20 mouse cellular contexts compared by ENCODE assay signal in the genomic region with DNA sequence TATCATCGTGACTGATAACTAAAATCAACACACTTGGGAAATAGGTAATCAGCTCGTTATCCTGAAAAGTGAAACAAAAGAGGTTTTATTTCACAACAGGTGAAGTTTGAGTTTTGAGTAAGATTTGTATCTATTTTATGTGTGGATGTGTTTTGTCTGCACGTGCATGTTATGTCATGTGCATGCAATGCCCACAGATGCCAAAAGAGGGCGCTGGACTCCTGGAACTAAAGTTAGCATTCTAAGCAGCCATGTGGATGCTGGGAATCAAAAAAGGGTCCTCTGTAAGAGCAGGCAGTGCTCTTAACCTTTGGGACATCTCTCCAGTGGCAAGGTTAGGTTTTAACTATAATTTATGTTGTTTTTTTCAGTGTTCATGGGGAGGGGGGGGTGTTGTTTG. TPM values are rescaled to one million over a fixed set of nuclear protein-coding genes. Genes with fewer than 3 reads are reported as not detected.
DNase-seq lines count a peak whose midpoint lies in the region; ATAC-seq and TF ChIP-seq lines count a peak whose summit lies in the region.
"Had no signal": no experiment of that assay in that cellular context is flagged by ENCODE, and none has a peak within 500 bp of the region (broad histone marks: within the 10 kb centered on the region; RNA-seq: fewer than 3 reads in every experiment).

No protein-coding gene starts in this region.

- H3K4me2 ChIP-seq in lung, embryonic 14.5 days: no peak overlapping the region
- H3K4me2 ChIP-seq: embryonic facial prominence, embryonic 15.5 days; forebrain, embryonic 15.5 days; heart, embryonic 15.5 days; hindbrain, embryonic 12.5 days; liver, embryonic 15.5 days; neural tube, embryonic 12.5 days; stomach, embryonic 15.5 days had no signal

- H3K4me1 ChIP-seq in heart, adult 2 months (ENCODE audit: control insufficient read depth, insufficient read depth, low read length): no peaks in the 10 kb centered on the region
- no peaks in the 10 kb centered on the region for H3K4me1 ChIP-seq in lung, embryonic 14.5 days (ENCODE audit: insufficient read depth)
- no peaks in the 10 kb centered on the region for H3K4me1 ChIP-seq in lung, adult 2 months (ENCODE audit: control insufficient read depth, insufficient read depth, low read length)
- H3K4me1 ChIP-seq in ES-Bruce4 (ENCODE audit: control insufficient read depth, insufficient read depth, low read length): no peaks in the 10 kb centered on the region
- H3K4me1 ChIP-seq: heart, embryonic 15.5 days; stomach, embryonic 15.5 days had no signal

- H3K36me3 ChIP-seq in heart, adult 2 months (ENCODE audit: control insufficient read depth, insufficient read depth, low read length): no peaks in the 10 kb centered on the region
- H3K36me3 ChIP-seq in lung, embryonic 14.5 days (ENCODE audit: insufficient read depth): no peaks in the 10 kb centered on the region
- H3K36me3 ChIP-seq in ES-Bruce4 (ENCODE audit: control insufficient read depth, insufficient read depth, low read length, poor library complexity, severe bottlenecking): no peaks in the 10 kb centered on the region
- H3K36me3 ChIP-seq: embryonic facial prominence, embryonic 15.5 days; forebrain, embryonic 15.5 days; heart, embryonic 15.5 days; hindbrain, embryonic 12.5 days; liver, embryonic 15.5 days; neural tube, embryonic 12.5 days; stomach, embryonic 15.5 days had no signal

- WGBS in heart, adult 2 months: 73% methylated on average over 4 of the region's 4 CpGs
- WGBS in lung, embryonic 14.5 days: 75% methylated on average over 4 of the region's 4 CpGs
- 75% methylated on average over 4 of the region's 4 CpGs for WGBS in lung, adult 2 months

- no peak overlapping the region for H3K4me3 ChIP-seq in heart, adult 2 months
- no peak overlapping the region for H3K4me3 ChIP-seq in lung, embryonic 14.5 days (ENCODE audit: low read depth, low read length)
- H3K4me3 ChIP-seq in lung, adult 2 months (replicated peaks; ENCODE audit: extremely low read depth, low read depth, low read length): no peak overlapping the region
- no peak overlapping the region for H3K4me3 ChIP-seq in ES-Bruce4 (ENCODE audit: low read depth, low read length)
- H3K4me3 ChIP-seq: embryonic facial prominence, embryonic 15.5 days; forebrain, embryonic 15.5 days; heart, embryonic 15.5 days; hindbrain, embryonic 12.5 days; liver, embryonic 15.5 days; neural tube, embryonic 12.5 days; stomach, embryonic 15.5 days had no signal

- no peak for ATAC-seq in lung, embryonic 14.5 days (ENCODE audit: insufficient read depth)
- ATAC-seq in erythroid progenitor cell, adult 5-6 weeks (replicated peaks; ENCODE audit: low FRiP score, poor library complexity, severe bottlenecking): no peak
- ATAC-seq: forebrain, embryonic 15.5 days; midbrain, embryonic 16.5 days had no signal

- no peaks in the 10 kb centered on the region for H3K79me2 ChIP-seq in heart, adult 2 months (replicated peaks; ENCODE audit: control insufficient read depth, insufficient read depth, low read length)

- H3K27me3 ChIP-seq in heart, adult 2 months (ENCODE audit: control insufficient read depth, insufficient read depth, low read length): no peaks in the 10 kb centered on the region
- H3K27me3 ChIP-seq in lung, embryonic 14.5 days (ENCODE audit: insufficient read depth, low read length): no peaks in the 10 kb centered on the region
- no peaks in the 10 kb centered on the region for H3K27me3 ChIP-seq in ES-Bruce4 (ENCODE audit: control insufficient read depth, insufficient read depth, low read length, poor library complexity, severe bottlenecking)
- H3K27me3 ChIP-seq: forebrain, embryonic 15.5 days; liver, embryonic 15.5 days; stomach, embryonic 15.5 days had no signal

- peak; percentile 35 for TF ChIP-seq CTCF in heart, adult 2 months (IDR thresholded peaks at IDR 0.05)
- TF ChIP-seq CTCF in lung, embryonic 14.5 days (IDR thresholded peaks at IDR 0.05; ENCODE audit: low read depth): peak; percentile 32
- no peak for TF ChIP-seq CTCF in lung, adult 2 months (IDR thresholded peaks at IDR 0.05; ENCODE audit: insufficient read depth, low read length)
- TF ChIP-seq CTCF in ES-Bruce4 (IDR thresholded peaks at IDR 0.05; ENCODE audit: low read depth, low read length): peak; percentile 19

- no peak overlapping the region for H3K27ac ChIP-seq in heart, adult 2 months
- H3K27ac ChIP-seq in lung, embryonic 14.5 days (ENCODE audit: low read depth): no peak overlapping the region
- H3K27ac ChIP-seq in ES-Bruce4 (ENCODE audit: insufficient read depth, low read length): no peak overlapping the region
- H3K27ac ChIP-seq: embryonic facial prominence, embryonic 15.5 days; forebrain, embryonic 15.5 days; heart, embryonic 15.5 days; hindbrain, embryonic 12.5 days; liver, embryonic 15.5 days; neural tube, embryonic 12.5 days; stomach, embryonic 15.5 days had no signal

- no peak overlapping the region for H3K9ac ChIP-seq in heart, adult 2 months (ENCODE audit: low read depth, low read length)
- H3K9ac ChIP-seq in lung, embryonic 14.5 days: no peak overlapping the region
- H3K9ac ChIP-seq in ES-Bruce4 (ENCODE audit: low read depth, poor library complexity, severe bottlenecking): no peak overlapping the region
- H3K9ac ChIP-seq: embryonic facial prominence, embryonic 15.5 days; forebrain, embryonic 15.5 days; heart, embryonic 15.5 days; hindbrain, embryonic 12.5 days; liver, embryonic 15.5 days; neural tube, embryonic 12.5 days; stomach, embryonic 15.5 days had no signal

- DNase-seq in heart, adult 2 months: no peak
- no peak for DNase-seq in heart, adult 9 months (ENCODE audit: low spot score in 2 of 2)
- DNase-seq in lung, embryonic 14.5 days: peak; percentile 22
- no peak for DNase-seq in lung, adult 2 months
- DNase-seq in c-Kit-positive CD71-positive TER-119-negative erythroid progenitor cells, embryonic 14.5 days (ENCODE audit: low read depth): peak; percentile 10
- DNase-seq in cerebellum, postnatal 25 days: no peak
- DNase-seq: adrenal gland, adult 2 months; kidney, adult 8-10 months had no signal

- TF ChIP-seq EP300 in heart, adult 2 months (IDR thresholded peaks at IDR 0.05; ENCODE audit: insufficient read depth, low read depth, low read length): no peak
- no peak for TF ChIP-seq EP300 in ES-Bruce4 (IDR thresholded peaks at IDR 0.05; ENCODE audit: insufficient read depth, low read depth, low read length)

- no peaks in the 10 kb centered on the region for H3K9me3 ChIP-seq in lung, embryonic 14.5 days (ENCODE audit: low read depth, low read length)
- no peaks in the 10 kb centered on the region for H3K9me3 ChIP-seq in ES-Bruce4 (replicated peaks; ENCODE audit: control insufficient read depth, insufficient read depth, low read length, poor library complexity, severe bottlenecking)
- H3K9me3 ChIP-seq: embryonic facial prominence, embryonic 15.5 days; forebrain, embryonic 15.5 days; heart, embryonic 15.5 days; hindbrain, embryonic 12.5 days; liver, embryonic 15.5 days; neural tube, embryonic 12.5 days; stomach, embryonic 15.5 days had no signal

- intact Hi-C loops in heart, adult 2 months (cut with DNase I): no loop called here

- no peak for TF ChIP-seq POLR2A in heart, adult 2 months (IDR thresholded peaks at IDR 0.05; ENCODE audit: insufficient read depth, low read depth, low read length)
- no peak for TF ChIP-seq POLR2A in lung, adult 2 months (IDR thresholded peaks at IDR 0.05; ENCODE audit: borderline replicate concordance, extremely low read depth, low read depth, low read length)
- no peak for TF ChIP-seq POLR2A in ES-Bruce4 (IDR thresholded peaks at IDR 0.05; ENCODE audit: insufficient read depth, low read length)

RNA-seq across cellular contexts. Expression of a gene that starts 26.0 kb away (rescaled TPM):
- total RNA-seq in heart, adult 2 months (2021): 10 to 100 TPM; 34.7 to 38.6 TPM
- 52.9 and 63.1 TPM in 2 replicates for polyA plus RNA-seq in heart, adult 2 months (2012; rRNA removed)
- polyA plus RNA-seq in lung, embryonic 14.5 days (2014; fragmentation: Nextera tagmentation; extraction: Ambion mirVana): not detected in 2 replicates
- polyA plus RNA-seq in lung, adult 2 months (2012; rRNA removed): 9.5 and 11.6 TPM in 2 replicates
- not detected in 2 replicates for polyA plus RNA-seq in ES-Bruce4 (2011; ENCODE audit: insufficient read depth, insufficient read length, low read depth, missing spikeins)
- total RNA-seq in erythroid progenitor cell, adult 5-6 weeks (2015; ENCODE audit: low replicate concordance): not detected in 2 replicates
- not detected in 2 replicates for total RNA-seq in erythroid progenitor cell, adult 5-6 weeks (2017; ENCODE audit: low replicate concordance)
- total RNA-seq: common myeloid progenitor, adult 5-6 weeks; megakaryocyte progenitor cell, adult 5-6 weeks had no signal
- polyA plus RNA-seq: liver, embryonic 15.5 days had no signal

RNA-seq across cellular contexts. Expression of a gene that starts 53.3 kb away (rescaled TPM):
- total RNA-seq in heart, adult 2 months (2021): not detected
- 0.44 and 0.62 TPM in 2 replicates for polyA plus RNA-seq in heart, adult 2 months (2012; rRNA removed)
- 0.12 and 0.32 TPM in 2 replicates for polyA plus RNA-seq in lung, embryonic 14.5 days (2014; fragmentation: Nextera tagmentation; extraction: Ambion mirVana)
- polyA plus RNA-seq in lung, adult 2 months (2012; rRNA removed): 0.09 TPM in 1 of 2 replicates, not detected in the other
- polyA plus RNA-seq in ES-Bruce4 (2011; ENCODE audit: insufficient read depth, insufficient read length, low read depth, missing spikeins): 0.27 TPM in 1 of 2 replicates, not detected in the other
- total RNA-seq in erythroid progenitor cell, adult 5-6 weeks (2015; ENCODE audit: low replicate concordance): not detected in 2 replicates
- not detected in 2 replicates for total RNA-seq in erythroid progenitor cell, adult 5-6 weeks (2017; ENCODE audit: low replicate concordance)
- total RNA-seq: common myeloid progenitor, adult 5-6 weeks; megakaryocyte progenitor cell, adult 5-6 weeks had no signal

Comparison
In these comparisons a context has a peak if more than half of its experiments do, and no peak if none do; other contexts are left out.
1. DNase-seq: peak in lung, embryonic 14.5 days (single experiment) and c-Kit-positive CD71-positive TER-119-negative erythroid progenitor cells, embryonic 14.5 days (single experiment); none in heart, adult 2 months (0 of 2), heart, adult 9 months (0 of 2), lung, adult 2 months (single experiment) and cerebellum, postnatal 25 days (0 of 2).